Mouse (Mus musculus) hindbrain, embryonic 15.5 days (tissue): ENCODE data around the gene Cdc42ep1. TPM values are rescaled to one million over a fixed set of nuclear protein-coding genes. Genes with fewer than 3 reads are reported as not detected.

Source experiments
- ATAC-seq: fragments of 200-750 bp; cut with Nextera tagmentation; 2 replicates; pipeline ENCODE4 v1.8.0; 2017; ENCODE audit warnings: low read depth, moderate number of reproducible peaks, moderate TSS enrichment; ENCODE audit not compliant: low FRiP score
- H3K27ac ChIP-seq: fragments of 300-500 bp; sonication (generic); replicated peaks from 2 replicates; pipeline ENCODE4 v1.5.1; 2015; ENCODE audit warnings: mild to moderate bottlenecking, inconsistent platforms
- H3K27me3 ChIP-seq: fragments of 300-500 bp; sonication (generic); 2 replicates; pipeline ENCODE4 v1.6.1; 2015; ENCODE audit warnings: control low read depth, inconsistent platforms
- H3K36me3 ChIP-seq: fragments of 300-500 bp; sonication (generic); 2 replicates; pipeline ENCODE4 v1.6.1; 2015; ENCODE audit warnings: control low read depth, inconsistent platforms
- H3K4me1 ChIP-seq: fragments of 300-500 bp; sonication (generic); replicated peaks from 2 replicates; pipeline ENCODE4 v1.6.1; 2015; ENCODE audit warnings: control low read depth, inconsistent platforms
- H3K4me2 ChIP-seq: fragments of 300-500 bp; sonication (generic); 2 replicates; pipeline ENCODE4 v1.6.1; 2015; ENCODE audit warnings: moderate library complexity, mild to moderate bottlenecking, inconsistent platforms
- H3K4me3 ChIP-seq: fragments of 300-500 bp; sonication (generic); 2 replicates; pipeline ENCODE4 v1.5.1; 2015; ENCODE audit warnings: mild to moderate bottlenecking, inconsistent platforms
- H3K9ac ChIP-seq: fragments of 300-500 bp; sonication (generic); 2 replicates; pipeline ENCODE4 v1.6.1; 2015; ENCODE audit warnings: inconsistent platforms
- H3K9me3 ChIP-seq: fragments of 300-500 bp; sonication (generic); 2 replicates; pipeline ENCODE4 v1.6.1; 2016; ENCODE audit warnings: control low read depth, inconsistent platforms
- WGBS: fragments of 180-500 bp; shearing (Covaris S2); methylation state at CpG from one replicate; pipeline ENCODE4 v1.1.7; 2015; 5-methylcytosine and 5-hydroxymethylcytosine counted together
- polyA plus RNA-seq: library from polyadenylated mRNA; unstranded; fragments of >200 nt; fragmentation: Nextera tagmentation; extraction: Ambion mirVana; gene quantifications from 2 replicates; pipeline ENCODE4 v1.2.1, GENCODE M21; 2015

Cdc42ep1 gene
- polyA plus RNA-seq, 1 experiment from 2014 or later: 15.5 TPM

GRCm38 (mm10) chr15:78831720-78832657 lies 10.4 kb upstream of the Cdc42ep1 start:
- no peak overlapping the region for H3K9ac ChIP-seq
- H3K9me3 ChIP-seq: no peaks in the 10 kb centered on the region
- peaks cover 48% of the 10 kb centered on the region for H3K4me1 ChIP-seq
- no peak overlapping the region for H3K4me2 ChIP-seq
- H3K36me3 ChIP-seq: no peaks in the 10 kb centered on the region
- no peak; the same call in 1 of the 2 replicates for ATAC-seq
- H3K4me3 ChIP-seq: no peak overlapping the region
- WGBS: 50% methylated on average over 19 of the region's 19 CpGs
- peak overlapping the region; percentile 69 for H3K27ac ChIP-seq
- H3K27me3 ChIP-seq: no peaks in the 10 kb centered on the region

- no peak overlapping the region for H3K4me3 ChIP-seq
- peak; percentile 82 for ATAC-seq
- H3K4me1 ChIP-seq: peaks cover 48% of the 10 kb centered on the region
- H3K9ac ChIP-seq: no peak overlapping the region
- no peaks in the 10 kb centered on the region for H3K27me3 ChIP-seq
- 11% methylated on average over 14 of the region's 14 CpGs for WGBS
- no peaks in the 10 kb centered on the region for H3K36me3 ChIP-seq
- peak overlapping the region; percentile 69 for H3K27ac ChIP-seq
- no peak overlapping the region for H3K4me2 ChIP-seq
- H3K9me3 ChIP-seq: no peaks in the 10 kb centered on the region
These were observed 9.7 kb upstream of the Cdc42ep1 start for GRCm38 (mm10) chr15:78832701-78833123.

GRCm38 (mm10) chr15:78833582-78833981 lies 8.8 kb upstream of the Cdc42ep1 start:
- no peak for ATAC-seq
- Histone ChIP-seq H3K4me1 (peaks cover 41% of the 10 kb centered on the region), H3K36me3 (no peaks in the 10 kb centered on the region), H3K4me3 (no peak overlapping the region), H3K9ac (no peak overlapping the region), H3K9me3 (no peaks in the 10 kb centered on the region), H3K4me2 (no peak overlapping the region), H3K27me3 (no peaks in the 10 kb centered on the region), H3K27ac (peak overlapping the region; percentile 69; the same call in 1 of the 2 replicates)
- WGBS: 96% methylated on average over 3 of the region's 3 CpGs

GRCm38 (mm10) chr15:78834233-78835005 lies 8.0 kb upstream of the Cdc42ep1 start:
- Histone ChIP-seq H3K4me2 (no peak overlapping the region), H3K4me1 (peaks cover 44% of the 10 kb centered on the region), H3K4me3 (no peak overlapping the region), H3K9me3 (no peaks in the 10 kb centered on the region), H3K36me3 (no peaks in the 10 kb centered on the region), H3K27ac (peak overlapping the region; percentile 78), H3K9ac (no peak overlapping the region), H3K27me3 (no peaks in the 10 kb centered on the region)
- ATAC-seq: peak; percentile 27; the same call in 1 of the 2 replicates
- WGBS: 51% methylated on average over 10 of the region's 10 CpGs

GRCm38 (mm10) chr15:78835200-78836085 lies 7.0 kb upstream of the Cdc42ep1 start:
- Histone ChIP-seq H3K9ac (no peak overlapping the region), H3K4me2 (no peak overlapping the region), H3K27me3 (no peaks in the 10 kb centered on the region), H3K4me3 (no peak overlapping the region), H3K36me3 (no peaks in the 10 kb centered on the region), H3K4me1 (peaks cover 54% of the 10 kb centered on the region), H3K27ac (peak overlapping the region; percentile 78), H3K9me3 (no peaks in the 10 kb centered on the region)
- ATAC-seq: peak; percentile 23
- WGBS: 6% methylated on average over 11 of the region's 12 CpGs

GRCm38 (mm10) chr15:78836086-78836621 lies 6.3 kb upstream of the Cdc42ep1 start:
- WGBS: 34% methylated on average over 8 of the region's 8 CpGs
- no peak overlapping the region for H3K4me2 ChIP-seq
- peaks cover 61% of the 10 kb centered on the region for H3K4me1 ChIP-seq
- no peak overlapping the region for H3K4me3 ChIP-seq
- H3K27me3 ChIP-seq: no peaks in the 10 kb centered on the region
- peak overlapping the region; percentile 78 for H3K27ac ChIP-seq
- ATAC-seq: no peak
- H3K9me3 ChIP-seq: no peaks in the 10 kb centered on the region
- no peaks in the 10 kb centered on the region for H3K36me3 ChIP-seq
- no peak overlapping the region for H3K9ac ChIP-seq

- Histone ChIP-seq H3K4me3 (no peak overlapping the region), H3K27ac (0 out of 2 replicates have a peak overlapping the region, but pooled peaks have one; percentile 10), H3K9me3 (no peaks in the 10 kb centered on the region), H3K36me3 (no peaks in the 10 kb centered on the region), H3K9ac (no peak overlapping the region), H3K27me3 (peaks cover 20% of the 10 kb centered on the region), H3K4me2 (no peak overlapping the region), H3K4me1 (peaks cover 56% of the 10 kb centered on the region)
- WGBS: 4% methylated on average over 2 of the region's 2 CpGs
- no peak for ATAC-seq
These were observed 2.7 kb upstream of the Cdc42ep1 start for GRCm38 (mm10) chr15:78839744-78840143.

GRCm38 (mm10) chr15:78840241-78840640 lies 2.2 kb upstream of the Cdc42ep1 start:
- H3K9me3 ChIP-seq: no peaks in the 10 kb centered on the region
- H3K27me3 ChIP-seq: peaks cover 22% of the 10 kb centered on the region
- peaks cover 56% of the 10 kb centered on the region for H3K4me1 ChIP-seq
- no peak overlapping the region for H3K4me3 ChIP-seq
- no peak for ATAC-seq
- WGBS: 46% methylated on average over 3 of the region's 3 CpGs
- H3K27ac ChIP-seq: 0 out of 2 replicates have a peak overlapping the region, but pooled peaks have one; percentile 10
- H3K9ac ChIP-seq: no peak overlapping the region
- no peaks in the 10 kb centered on the region for H3K36me3 ChIP-seq
- no peak overlapping the region for H3K4me2 ChIP-seq

GRCm38 (mm10) chr15:78840751-78841150 lies 1.7 kb upstream of the Cdc42ep1 start:
- Histone ChIP-seq H3K27ac (no peak overlapping the region), H3K9ac (no peak overlapping the region), H3K27me3 (peaks cover 22% of the 10 kb centered on the region), H3K4me3 (no peak overlapping the region), H3K36me3 (no peaks in the 10 kb centered on the region), H3K9me3 (no peaks in the 10 kb centered on the region), H3K4me2 (no peak overlapping the region), H3K4me1 (peaks cover 56% of the 10 kb centered on the region)
- no peak for ATAC-seq
- 38% methylated on average over 11 of the region's 11 CpGs for WGBS

- Histone ChIP-seq H3K9me3 (no peaks in the 10 kb centered on the region), H3K4me3 (no peak overlapping the region), H3K27me3 (peaks cover 22% of the 10 kb centered on the region), H3K4me2 (no peak overlapping the region), H3K36me3 (no peaks in the 10 kb centered on the region), H3K9ac (no peak overlapping the region), H3K27ac (no peak overlapping the region), H3K4me1 (peaks cover 57% of the 10 kb centered on the region)
- no peak for ATAC-seq
- 56% methylated on average over 6 of the region's 6 CpGs for WGBS
These were observed 1.1 kb upstream of the Cdc42ep1 start for GRCm38 (mm10) chr15:78841161-78841790.
